In the genomic region with DNA sequence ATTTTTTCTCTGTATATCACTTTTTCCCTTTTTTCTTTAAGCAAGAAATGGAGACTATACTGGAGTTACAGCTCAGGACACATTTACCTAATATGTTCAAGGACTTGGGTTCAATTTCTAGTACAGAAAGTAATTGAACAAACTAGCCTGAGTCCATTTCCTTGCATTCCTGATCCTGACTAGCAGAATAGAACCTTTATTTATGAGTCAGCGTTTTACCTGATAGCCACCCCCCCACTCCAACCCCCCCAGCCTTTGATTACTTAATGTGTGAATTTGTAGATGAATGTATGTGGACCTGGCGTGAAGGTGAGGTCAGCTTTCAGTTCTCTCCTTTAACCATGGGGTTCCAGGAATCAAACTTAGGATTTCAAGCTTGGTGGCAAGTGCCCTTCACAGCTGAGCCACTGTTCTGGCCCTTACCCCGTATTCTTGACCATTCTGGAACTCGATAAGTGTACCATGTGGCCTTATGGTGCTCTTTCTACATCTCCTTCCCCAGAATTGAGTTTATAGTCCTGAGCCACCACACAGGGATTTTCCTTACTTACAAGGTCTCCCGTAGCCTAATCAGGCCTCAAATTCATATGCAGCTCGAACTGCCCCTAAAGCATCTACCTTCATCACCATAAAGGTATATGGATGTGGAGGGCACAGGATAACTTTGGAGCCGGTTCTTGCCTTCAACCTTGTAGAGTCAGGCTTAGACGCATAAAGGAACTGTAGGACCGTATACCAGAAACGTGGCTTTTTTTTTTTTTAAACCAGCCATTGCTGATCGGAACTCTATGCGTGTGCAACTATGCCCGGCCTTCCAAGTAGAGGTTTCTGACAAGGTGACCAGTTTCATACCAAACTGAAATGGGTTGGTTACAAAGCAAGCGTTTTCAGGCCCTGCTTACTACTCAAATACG, we compare ENCODE assay signal across 8 mouse cellular contexts. TPM values are rescaled to one million over a fixed set of nuclear protein-coding genes. Genes with fewer than 3 reads are reported as not detected.
DNase-seq lines count a peak whose midpoint lies in the region; ATAC-seq and TF ChIP-seq lines count a peak whose summit lies in the region.

No protein-coding gene starts in this region.

- H3K27me3 ChIP-seq in heart, adult 2 months (ENCODE audit: control insufficient read depth, insufficient read depth, low read length) = no peaks in the 10 kb centered on the region
- no peaks in the 10 kb centered on the region for H3K27me3 ChIP-seq in forebrain, embryonic 11.5 days (ENCODE audit: control insufficient read depth, insufficient read depth, low read length)
- H3K27me3 ChIP-seq in liver, embryonic 14.5 days (ENCODE audit: control insufficient read depth, insufficient read depth, low read length) = no peaks in the 10 kb centered on the region
- no peaks in the 10 kb centered on the region for H3K27me3 ChIP-seq in stomach, postnatal 0 days (ENCODE audit: control insufficient read depth, insufficient read depth, low read length)

- DNase-seq in heart, adult 2 months = no peak
- no peak for DNase-seq in heart, postnatal 25 days (ENCODE audit: low spot score)
- no peak for DNase-seq in forebrain, embryonic 11.5 days (ENCODE audit: low spot score)
- DNase-seq in liver, embryonic 14.5 days (ENCODE audit: low read depth in 3 of 3, low spot score in 3 of 3) = no peak
- DNase-seq in stomach, postnatal 0 days (ENCODE audit: low spot score) = peak; percentile 27
- no peak for DNase-seq in layer of hippocampus, postnatal 36 days
- DNase-seq in right cerebral cortex, postnatal 36 days (ENCODE audit: low spot score in 2 of 2) = no peak

- H3K27ac ChIP-seq in heart, adult 2 months = peak overlapping the region; percentile 92
- peak overlapping the region; percentile 70 for H3K27ac ChIP-seq in forebrain, embryonic 11.5 days (ENCODE audit: low read depth, low read length)
- H3K27ac ChIP-seq in liver, embryonic 14.5 days = peak overlapping the region; percentile 77
- peak overlapping the region; percentile 98 for H3K27ac ChIP-seq in stomach, postnatal 0 days (replicated peaks)

- H3K36me3 ChIP-seq in heart, adult 2 months (ENCODE audit: control insufficient read depth, insufficient read depth, low read length) = peaks cover 13% of the 10 kb centered on the region
- H3K36me3 ChIP-seq in forebrain, embryonic 11.5 days (ENCODE audit: control insufficient read depth, insufficient read depth, low read length) = no peaks in the 10 kb centered on the region; the same call in 1 of the 2 replicates
- H3K36me3 ChIP-seq in liver, embryonic 14.5 days (replicated peaks; ENCODE audit: control insufficient read depth, insufficient read depth, low read depth) = peaks cover 9% of the 10 kb centered on the region
- no peaks in the 10 kb centered on the region for H3K36me3 ChIP-seq in stomach, postnatal 0 days (ENCODE audit: control insufficient read depth, insufficient read depth, low read length)

- peak overlapping the region; percentile 96 for H3K4me3 ChIP-seq in heart, adult 2 months
- peak overlapping the region; percentile 97 for H3K4me3 ChIP-seq in forebrain, embryonic 11.5 days (ENCODE audit: low read depth, low read length)
- peak overlapping the region; percentile 94 to 97 for H3K4me3 ChIP-seq in liver, embryonic 14.5 days (ENCODE audit: insufficient read depth in 1 of 2, low read depth in 2 of 2, low read length in 2 of 2)
- H3K4me3 ChIP-seq in stomach, postnatal 0 days (ENCODE audit: low read depth, low read length) = peak overlapping the region; percentile 96

- peaks cover 4% of the 10 kb centered on the region for H3K4me1 ChIP-seq in heart, adult 2 months (ENCODE audit: control insufficient read depth, insufficient read depth, low read length)
- peaks cover 6% of the 10 kb centered on the region; the same call in 1 of the 2 replicates for H3K4me1 ChIP-seq in forebrain, embryonic 11.5 days (replicated peaks; ENCODE audit: control insufficient read depth, insufficient read depth, low read length)
- H3K4me1 ChIP-seq in liver, embryonic 14.5 days (replicated peaks; ENCODE audit: control insufficient read depth in 2 of 2, insufficient read depth in 2 of 2, low read length in 1 of 2) = peaks cover 11 to 15% of the 10 kb centered on the region in 2 experiments
- no peaks in the 10 kb centered on the region for H3K4me1 ChIP-seq in stomach, postnatal 0 days (replicated peaks; ENCODE audit: control insufficient read depth, insufficient read depth)

- peak; percentile 3 for ATAC-seq in CD4-positive, CD25-positive, alpha-beta regulatory T cell, adult 4 months
- peak; percentile 3; the same call in 1 of the 2 replicates for ATAC-seq in forebrain, embryonic 11.5 days (replicated peaks; ENCODE audit: low FRiP score)
- no peak for ATAC-seq in liver, embryonic 14.5 days (ENCODE audit: insufficient read depth)
- no peak for ATAC-seq in stomach, postnatal 0 days (ENCODE audit: low FRiP score, low TSS enrichment)

- TF ChIP-seq POLR2A in heart, adult 2 months (IDR thresholded peaks at IDR 0.05; ENCODE audit: insufficient read depth, low read depth, low read length) = no peak

- H3K4me2 ChIP-seq in forebrain, embryonic 11.5 days (ENCODE audit: low read depth, low read length, severe bottlenecking) = peak overlapping the region; percentile 92
- peak overlapping the region; percentile 79 for H3K4me2 ChIP-seq in liver, embryonic 14.5 days (ENCODE audit: low read depth)
- peak overlapping the region; percentile 74 for H3K4me2 ChIP-seq in stomach, postnatal 0 days (replicated peaks; ENCODE audit: low read depth)

- no peak for TF ChIP-seq CTCF in heart, adult 2 months (IDR thresholded peaks at IDR 0.05)
- TF ChIP-seq CTCF in liver, embryonic 14.5 days (IDR thresholded peaks at IDR 0.05; ENCODE audit: low read depth) = no peak
- no peak for TF ChIP-seq CTCF in stomach, postnatal 0 days (IDR thresholded peaks at IDR 0.05; ENCODE audit: low read depth)

- WGBS in heart, adult 2 months = 17% methylated on average over 15 of the region's 15 CpGs
- 30% methylated on average over 15 of the region's 15 CpGs for WGBS in forebrain, embryonic 11.5 days
- 15% methylated on average over 15 of the region's 15 CpGs for WGBS in liver, embryonic 14.5 days (ENCODE audit: insufficient replicate concordance)
- WGBS in stomach, postnatal 0 days = 16% methylated on average over 15 of the region's 15 CpGs

- intact Hi-C loops in heart, adult 2 months (cut with DNase I) = no loop called here
- intact Hi-C loops in heart, postnatal 25 days (cut with DNase I) = no loop called here

- no peaks in the 10 kb centered on the region for H3K9me3 ChIP-seq in forebrain, embryonic 11.5 days (ENCODE audit: control insufficient read depth, low read length)
- H3K9me3 ChIP-seq in liver, embryonic 14.5 days (ENCODE audit: control insufficient read depth, low read length) = no peaks in the 10 kb centered on the region
- H3K9me3 ChIP-seq in stomach, postnatal 0 days (ENCODE audit: control insufficient read depth, low read length) = no peaks in the 10 kb centered on the region

- no peaks in the 10 kb centered on the region for H3K79me2 ChIP-seq in heart, adult 2 months (replicated peaks; ENCODE audit: control insufficient read depth, insufficient read depth, low read length)

- no peak for TF ChIP-seq EP300 in heart, adult 2 months (IDR thresholded peaks at IDR 0.05; ENCODE audit: insufficient read depth, low read depth, low read length)
- no peak for TF ChIP-seq EP300 in liver, embryonic 14.5 days (IDR thresholded peaks at IDR 0.05; ENCODE audit: low read depth)
- no peak for TF ChIP-seq EP300 in stomach, postnatal 0 days (optimal IDR thresholded peaks at IDR 0.05)

- H3K9ac ChIP-seq in heart, adult 2 months (ENCODE audit: low read depth, low read length) = peak overlapping the region; percentile 71
- H3K9ac ChIP-seq in forebrain, embryonic 11.5 days (ENCODE audit: low read length) = peak overlapping the region; percentile 86
- peak overlapping the region; percentile 94 for H3K9ac ChIP-seq in liver, embryonic 14.5 days (replicated peaks)
- H3K9ac ChIP-seq in stomach, postnatal 0 days (ENCODE audit: low read length) = peak overlapping the region; percentile 95

RNA-seq across cellular contexts. Expression of a gene that starts 0.9 kb away (rescaled TPM):
- total RNA-seq in heart, adult 2 months (2021) = 10 to 100 TPM; 27.6 to 28.8 TPM
- 3.4 and 6.5 TPM in 2 replicates for polyA plus RNA-seq in heart, adult 2 months (2012; rRNA removed)
- 10 to 100 TPM; 28.5 to 33.9 TPM for total RNA-seq in heart, postnatal 25 days (2021)
- 10 to 100 TPM; 82.2 to 92.8 TPM for polyA plus RNA-seq in CD4-positive, CD25-positive, alpha-beta regulatory T cell, adult 4 months (2017; shearing (Covaris generic))
- 53.8 and 58.6 TPM in 2 replicates for polyA plus RNA-seq in forebrain, embryonic 11.5 days (2014; fragmentation: Nextera tagmentation; extraction: Ambion mirVana)
- polyA plus RNA-seq in liver, embryonic 14.5 days (2012; rRNA removed) = 2.7 and 3.8 TPM in 2 replicates
- 16.6 and 17.6 TPM in 2 replicates for polyA plus RNA-seq in liver, embryonic 14.5 days (2014; fragmentation: Nextera tagmentation; extraction: Ambion mirVana)
- 18.8 and 23.1 TPM in 2 replicates for polyA plus RNA-seq in stomach, postnatal 0 days (2015; fragmentation: Nextera tagmentation; extraction: Ambion mirVana)
- total RNA-seq in layer of hippocampus, postnatal 36 days (2021) = 10 to 100 TPM; 41.4 to 44.0 TPM

RNA-seq across cellular contexts. Expression of a gene that starts 1.1 kb away (rescaled TPM):
- total RNA-seq in heart, adult 2 months (2021) = 1 to 10 TPM; 3.7 to 4.0 TPM
- 2.6 and 6.6 TPM in 2 replicates for polyA plus RNA-seq in heart, adult 2 months (2012; rRNA removed)
- 1 to 10 TPM; 3.6 to 6.4 TPM for total RNA-seq in heart, postnatal 25 days (2021)
- polyA plus RNA-seq in CD4-positive, CD25-positive, alpha-beta regulatory T cell, adult 4 months (2017; shearing (Covaris generic)) = 10 to 100 TPM in 1 of 2 experiments, 1 to 10 TPM in 1; 8.9 to 15.0 TPM
- 29.2 and 30.2 TPM in 2 replicates for polyA plus RNA-seq in forebrain, embryonic 11.5 days (2014; fragmentation: Nextera tagmentation; extraction: Ambion mirVana)
- polyA plus RNA-seq in liver, embryonic 14.5 days (2012; rRNA removed) = 6.9 and 11.4 TPM in 2 replicates
- 14.1 and 16.3 TPM in 2 replicates for polyA plus RNA-seq in liver, embryonic 14.5 days (2014; fragmentation: Nextera tagmentation; extraction: Ambion mirVana)
- polyA plus RNA-seq in stomach, postnatal 0 days (2015; fragmentation: Nextera tagmentation; extraction: Ambion mirVana) = 9.2 and 11.0 TPM in 2 replicates
- 1 to 10 TPM; 5.6 to 9.6 TPM for total RNA-seq in layer of hippocampus, postnatal 36 days (2021)

Comparison
In these comparisons a context has a peak if more than half of its experiments do, and no peak if none do; other contexts are left out.
1. ATAC-seq: peak in CD4-positive, CD25-positive, alpha-beta regulatory T cell, adult 4 months (single experiment) and forebrain, embryonic 11.5 days (single experiment); none in liver, embryonic 14.5 days (single experiment) and stomach, postnatal 0 days (single experiment).
2. Peak in every context shown above with its lines, with median percentiles within 50 percentile points of each other: H3K27ac ChIP-seq, H3K4me3 ChIP-seq, H3K9ac ChIP-seq and H3K4me2 ChIP-seq.